Mouse (Mus musculus) cerebellum, adult 2 months (tissue): ENCODE measurements at regions not wholly inside any gene's neighbourhood (a gene's known extent, or its start where the extent isn't known, plus 50 kb on each side); places are given as distances from the start of the nearest gene placed in this dataset.

Experiments
- CTCF ChIP-seq: fragments of 200-500 bp; IDR thresholded peaks from 2 replicates; pipeline ENCODE4 v1.5.1; 2011; ENCODE audit warnings: low read depth, mild to moderate bottlenecking, control low read depth, low read length, moderate library complexity, borderline replicate concordance; ENCODE audit not compliant: insufficient read depth
- POLR2A ChIP-seq: fragments of 200-500 bp; IDR thresholded peaks from 2 replicates; pipeline ENCODE4 v1.6.1; 2011; ENCODE audit warnings: low read length, control low read depth, borderline replicate concordance; ENCODE audit not compliant: insufficient read depth

DNA sequence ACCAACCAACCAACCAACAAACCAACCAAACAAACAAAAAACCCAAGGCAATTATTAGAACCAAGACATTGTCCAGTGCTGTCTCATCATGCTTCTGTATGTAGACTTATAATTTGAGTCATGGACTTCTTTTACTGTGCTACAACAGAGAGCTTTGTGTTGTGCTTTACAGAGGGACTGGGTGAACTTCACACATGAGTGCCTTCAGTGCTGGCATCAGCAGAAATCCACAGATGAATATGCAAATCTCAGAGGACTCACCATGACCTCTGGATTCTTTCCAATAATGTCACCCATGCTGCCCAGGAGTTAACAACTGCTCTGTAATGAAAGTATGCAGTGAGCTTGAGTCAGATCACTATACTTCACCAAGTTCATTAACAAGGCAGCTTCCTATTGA lies 76.7 kb upstream of the Grm3 start:
- TF ChIP-seq CTCF (no peak), POLR2A (no peak)
